Mouse (Mus musculus) macrophage (primary cell): ENCODE measurements around the gene Rnd2. TPM values are rescaled to one million over a fixed set of nuclear protein-coding genes. Genes with fewer than 3 reads are reported as not detected.
A peak's percentile ranks its signal among the peaks of the same experiment; 100 is the strongest.
"Not testable (repeated sequence)": the region's sequence is repeated elsewhere in the genome, so short reads cannot be mapped to it uniquely, and the experiment has no call there.

ENCODE experiments used
- H3K27ac ChIP-seq: fragments of 350-480 bp; formaldehyde crosslinking; 2 replicates; pipeline ENCODE4 v1.9.0; 2021
- H3K36me3 ChIP-seq: fragments of 350-480 bp; formaldehyde crosslinking; 2 replicates; pipeline ENCODE4 v1.9.0; 2021; ENCODE audit errors: inconsistent target
- H3K4me3 ChIP-seq: fragments of 350-480 bp; formaldehyde crosslinking; 2 replicates; pipeline ENCODE4 v1.9.0; 2021; ENCODE audit errors: inconsistent target
- H3K79me2 ChIP-seq: fragments of 350-480 bp; formaldehyde crosslinking; 2 replicates; pipeline ENCODE4 v1.9.0; 2021; ENCODE audit errors: inconsistent target
- WGBS: methylation state at CpG from one replicate; pipeline ENCODE4 v1.1.7; 2026; ENCODE audit warnings: inconsistent platforms; ENCODE audit not compliant: missing documents; 5-methylcytosine and 5-hydroxymethylcytosine counted together
- polyA plus RNA-seq: library from polyadenylated mRNA; stranded (reverse); fragments of 250-400 nt; gene quantifications from 3 replicates; pipeline ENCODE4 v1.2.4, GENCODE M21; 2018; ENCODE audit warnings: inconsistent platforms

The Rnd2 gene
- polyA plus RNA-seq, 1 experiment from 2014 or later, result 6.7 TPM

- Histone ChIP-seq H3K4me3 (no peak overlapping the region), H3K79me2 (no peaks in the 10 kb centered on the region), H3K27ac (no peak overlapping the region), H3K36me3 (peaks cover 35% of the 10 kb centered on the region)
- WGBS, result 85% methylated on average over 4 of the region's 4 CpGs
These were observed 29.0 kb upstream of the Rnd2 start for GRCm38 (mm10) chr11:101435831-101436230.

- Histone ChIP-seq H3K27ac (no peak overlapping the region), H3K79me2 (no peaks in the 10 kb centered on the region), H3K36me3 (peaks cover 24% of the 10 kb centered on the region), H3K4me3 (no peak overlapping the region)
- WGBS, result 98% methylated on average over 4 of the region's 4 CpGs
These were observed 27.9 kb upstream of the Rnd2 start for GRCm38 (mm10) chr11:101436916-101437315.

GRCm38 (mm10) chr11:101438006-101438405, 26.8 kb upstream of the Rnd2 start:
- peaks cover 18% of the 10 kb centered on the region for H3K36me3 ChIP-seq
- H3K4me3 ChIP-seq, H3K27ac ChIP-seq, H3K79me2 ChIP-seq: not testable (repeated sequence)
- 57% methylated on average over 2 of the region's 3 CpGs for WGBS

DNA sequence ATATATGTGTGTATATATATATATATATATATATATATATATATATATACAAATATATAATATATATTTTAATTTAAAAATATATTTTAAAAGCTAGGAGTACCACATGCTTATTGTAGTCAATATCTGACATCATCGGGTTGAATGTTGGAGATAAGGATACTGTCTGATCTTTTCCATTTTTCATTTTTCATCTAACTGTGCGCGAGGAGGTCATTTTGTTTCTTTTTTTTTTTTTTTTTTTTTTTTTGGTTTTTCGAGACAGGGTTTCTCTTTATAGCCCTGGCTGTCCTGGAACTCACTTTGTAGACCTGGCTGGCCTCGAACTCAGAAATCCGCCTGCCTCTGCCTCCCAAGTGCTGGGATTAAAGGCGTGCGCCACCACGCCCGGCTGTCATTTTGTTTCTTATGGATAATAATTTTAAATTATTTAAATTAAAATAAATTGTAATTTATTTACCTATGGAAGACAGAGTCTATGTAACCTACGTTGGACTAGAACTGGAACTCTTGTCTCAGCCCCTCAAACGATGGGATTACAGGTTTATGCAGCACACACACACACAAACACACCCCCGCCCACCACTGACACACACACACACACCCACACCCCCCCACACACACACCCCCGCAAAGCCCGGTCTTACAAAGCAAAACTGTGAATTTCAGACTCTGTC, 23.2 kb upstream of the Rnd2 start:
- H3K27ac ChIP-seq, result not testable (repeated sequence)
- Histone ChIP-seq H3K36me3 (peaks cover 18% of the 10 kb centered on the region; the same call in 1 of the 2 replicates), H3K4me3 (peak overlapping the region; percentile 12; the same call in 1 of the 2 replicates), H3K79me2 (peaks cover 27% of the 10 kb centered on the region)
- 28% methylated on average over 9 of the region's 15 CpGs for WGBS

GRCm38 (mm10) chr11:101442127-101442693, 22.6 kb upstream of the Rnd2 start, which contains the start of gene Rpl27:
TSS of gene Rpl27 (plus strand) at chr11:101442298.
- H3K4me3 ChIP-seq, result peak within 1 kb of the TSS; percentile 95
- peak within 1 kb of the TSS; percentile 43 for H3K27ac ChIP-seq
- peaks cover 18% of the 10 kb centered on the region; the same call in 1 of the 2 replicates for H3K36me3 ChIP-seq
- WGBS, result under 1% methylated on average over 42 of the region's 42 CpGs
- peaks cover 27% of the 10 kb centered on the region for H3K79me2 ChIP-seq

DNA sequence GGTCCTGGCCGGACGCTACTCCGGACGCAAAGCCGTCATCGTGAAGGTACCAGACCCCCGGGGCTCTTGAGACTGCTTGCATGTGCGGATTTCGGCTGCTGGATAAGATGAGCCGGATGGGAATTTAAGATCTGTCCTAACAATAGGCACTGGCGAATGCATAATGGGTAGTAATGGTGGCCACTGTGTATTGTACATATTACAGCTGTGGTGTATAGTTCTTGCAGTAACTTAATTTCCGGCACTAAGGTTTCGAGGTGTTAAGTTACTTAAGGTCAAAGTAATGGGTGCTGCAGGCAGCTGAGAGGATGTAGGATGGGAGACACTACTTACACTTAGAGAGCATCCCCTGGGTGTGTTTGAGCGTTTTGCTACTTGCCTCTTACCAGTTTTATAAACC, 22.0 kb upstream of the Rnd2 start:
- peaks cover 27% of the 10 kb centered on the region for H3K79me2 ChIP-seq

DNA sequence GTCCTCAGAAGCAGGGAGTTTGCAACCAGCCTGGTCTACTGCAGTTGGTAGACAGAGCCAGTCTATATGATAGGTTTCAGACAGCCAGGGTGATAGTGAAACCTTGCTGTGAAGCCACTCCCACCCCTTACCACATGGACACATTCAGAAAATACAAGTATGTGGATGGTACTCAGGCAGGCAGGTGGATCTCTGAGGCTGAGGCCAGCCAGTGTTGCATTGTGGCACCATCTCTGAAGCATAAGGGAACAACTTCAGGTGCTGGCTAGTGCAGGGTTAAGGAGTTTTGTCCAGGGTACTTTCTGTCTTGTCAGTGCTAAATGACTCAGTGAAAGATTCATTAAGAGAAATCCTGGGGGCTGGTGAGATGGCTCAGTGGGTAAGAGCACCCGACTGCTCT, 18.5 kb upstream of the Rnd2 start:
- peaks cover 57% of the 10 kb centered on the region for H3K79me2 ChIP-seq
- 86% methylated on average over 1 of the region's 1 CpGs for WGBS
- H3K36me3 ChIP-seq, result peaks cover 18% of the 10 kb centered on the region; the same call in 1 of the 2 replicates
- no peak overlapping the region for H3K27ac ChIP-seq
- H3K4me3 ChIP-seq, result no peak overlapping the region

More for the DNA sequence above, 22.0 kb upstream of the Rnd2 start:
- peak overlapping the region; percentile 95 for H3K4me3 ChIP-seq
- H3K27ac ChIP-seq, result peak overlapping the region; percentile 43
- peaks cover 18% of the 10 kb centered on the region; the same call in 1 of the 2 replicates for H3K36me3 ChIP-seq
- 0% methylated on average over 14 of the region's 14 CpGs for WGBS

DNA sequence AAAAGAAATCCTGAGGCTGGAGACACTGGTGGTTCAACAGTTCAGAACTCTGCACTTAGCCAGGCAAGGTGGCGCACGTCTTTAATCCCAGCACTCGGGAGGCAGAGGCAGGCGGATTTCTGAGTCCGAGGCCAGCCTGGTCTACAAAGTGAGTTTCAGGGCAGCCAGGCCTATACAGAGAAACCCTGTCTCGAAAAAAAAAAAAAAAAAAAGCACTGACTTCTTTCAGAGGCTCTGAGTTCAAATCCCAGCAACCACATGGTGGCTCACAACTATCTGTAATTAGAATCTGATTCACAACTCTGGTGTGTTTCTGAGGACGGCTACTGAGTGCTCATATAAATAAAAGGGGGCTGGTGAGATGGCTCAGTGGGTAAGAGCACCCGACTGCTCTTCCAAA, 17.9 kb upstream of the Rnd2 start:
- H3K27ac ChIP-seq, H3K4me3 ChIP-seq: not testable (repeated sequence)
- Histone ChIP-seq H3K36me3 (peaks cover 18% of the 10 kb centered on the region; the same call in 1 of the 2 replicates), H3K79me2 (peaks cover 63% of the 10 kb centered on the region)
- 90% methylated on average over 2 of the region's 8 CpGs for WGBS

- WGBS, result 88% methylated on average over 5 of the region's 5 CpGs
- H3K27ac ChIP-seq, result peak overlapping the region; percentile 83
- peaks cover 27% of the 10 kb centered on the region; the same call in 1 of the 2 replicates for H3K36me3 ChIP-seq
- peaks cover 67% of the 10 kb centered on the region for H3K79me2 ChIP-seq
- no peak overlapping the region for H3K4me3 ChIP-seq
These were observed 17.0 kb upstream of the Rnd2 start for GRCm38 (mm10) chr11:101447786-101448185.

GRCm38 (mm10) chr11:101448274-101448746, 16.5 kb upstream of the Rnd2 start, which contains the start of gene Ifi35:
TSS of gene Ifi35 (plus strand) at chr11:101448407.
- 3% methylated on average over 10 of the region's 10 CpGs for WGBS
- Histone ChIP-seq H3K36me3 (peaks cover 31% of the 10 kb centered on the region; the same call in 1 of the 2 replicates), H3K27ac (peak within 1 kb of the TSS; percentile 83), H3K79me2 (peaks cover 67% of the 10 kb centered on the region), H3K4me3 (peak within 1 kb of the TSS; percentile 85)

- Histone ChIP-seq H3K4me3 (peak overlapping the region; percentile 85), H3K36me3 (peaks cover 26% of the 10 kb centered on the region; the same call in 1 of the 2 replicates), H3K79me2 (peaks cover 67% of the 10 kb centered on the region), H3K27ac (peak overlapping the region; percentile 83)
- 10% methylated on average over 4 of the region's 4 CpGs for WGBS
These were observed 15.9 kb upstream of the Rnd2 start for GRCm38 (mm10) chr11:101448899-101449298.

- Histone ChIP-seq H3K36me3 (peaks cover 23% of the 10 kb centered on the region; the same call in 1 of the 2 replicates), H3K27ac (peak overlapping the region; percentile 83; the same call in 1 of the 2 replicates), H3K4me3 (peak overlapping the region; percentile 85), H3K79me2 (peaks cover 67% of the 10 kb centered on the region)
- WGBS, result no CpG with 5 or more reads among the region's 4 CpGs
These were observed 15.2 kb upstream of the Rnd2 start for GRCm38 (mm10) chr11:101449596-101449995.

DNA sequence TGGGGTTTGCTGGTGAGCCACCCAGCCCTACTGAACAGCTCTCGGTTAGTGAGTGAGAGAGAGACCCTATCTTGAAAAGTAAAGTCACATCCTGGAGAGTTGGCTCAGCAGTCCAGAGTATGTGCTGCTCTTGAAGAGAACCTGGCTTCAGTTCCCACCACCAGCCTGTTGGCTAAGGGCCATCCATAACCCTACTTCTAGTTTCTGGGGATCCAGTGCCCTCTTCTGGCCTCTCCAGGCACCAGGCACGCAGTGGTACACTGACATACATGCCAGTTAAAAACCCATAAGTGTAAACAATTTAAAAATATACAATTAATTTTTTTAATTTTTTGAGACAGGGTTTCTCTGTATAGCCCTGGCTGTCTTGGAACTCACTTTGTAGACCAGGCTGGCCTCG, 14.4 kb upstream of the Rnd2 start:
- 100% methylated on average over 2 of the region's 3 CpGs for WGBS
- peaks cover 26% of the 10 kb centered on the region; the same call in 1 of the 2 replicates for H3K36me3 ChIP-seq
- H3K4me3 ChIP-seq, result no peak overlapping the region
- peaks cover 70% of the 10 kb centered on the region for H3K79me2 ChIP-seq
- H3K27ac ChIP-seq, result no peak overlapping the region

GRCm38 (mm10) chr11:101451536-101451935, 13.3 kb upstream of the Rnd2 start:
- WGBS, result 91% methylated on average over 4 of the region's 10 CpGs
- no peak overlapping the region for H3K27ac ChIP-seq
- H3K36me3 ChIP-seq, result peaks cover 34% of the 10 kb centered on the region
- H3K4me3 ChIP-seq, result no peak overlapping the region
- peaks cover 82% of the 10 kb centered on the region for H3K79me2 ChIP-seq
